Mouse (Mus musculus) right cerebral cortex, adult 2 months (tissue): Measurements from ENCODE around the gene Cacna1i.

Experiments
- DNase-seq, 2 experiments: peaks; one replicate each; pipeline ENCODE4 v3.0.0; 2021 to 2022; ENCODE audit warnings: low spot score in 2 of 2

The Cacna1i gene

GRCm38 (mm10) chr15:80327743-80328540, 40.9 kb downstream of the Cacna1i start:
- peak; percentile 55 to 58 for DNase-seq

- DNase-seq = no peak
These were observed 43.2 kb downstream of the Cacna1i start for GRCm38 (mm10) chr15:80330276-80330675.

- peak; percentile 68 to 71 for DNase-seq
These were observed 47.7 kb downstream of the Cacna1i start for GRCm38 (mm10) chr15:80334766-80335165.

GRCm38 (mm10) chr15:80335196-80335595, 48.2 kb downstream of the Cacna1i start:
- no peak for DNase-seq

- peak; percentile 27 to 57 for DNase-seq
These were observed 53.3 kb downstream of the Cacna1i start for GRCm38 (mm10) chr15:80340348-80340747.

- no peak for DNase-seq
These were observed 55.4 kb downstream of the Cacna1i start for GRCm38 (mm10) chr15:80342394-80342793.

GRCm38 (mm10) chr15:80343031-80343430, 56.0 kb downstream of the Cacna1i start:
- no peak for DNase-seq

GRCm38 (mm10) chr15:80343731-80344130, 56.7 kb downstream of the Cacna1i start:
- DNase-seq = no peak

GRCm38 (mm10) chr15:80346510-80346909, 59.5 kb downstream of the Cacna1i start:
- no peak for DNase-seq

- no peak for DNase-seq
These were observed 63.4 kb downstream of the Cacna1i start for GRCm38 (mm10) chr15:80350431-80350830.

- DNase-seq = peak in 1 of 2 experiments; percentile 22
These were observed 71.8 kb downstream of the Cacna1i start for GRCm38 (mm10) chr15:80358798-80359197.

GRCm38 (mm10) chr15:80361780-80362508, 74.9 kb downstream of the Cacna1i start:
- DNase-seq = no peak

GRCm38 (mm10) chr15:80362509-80363172, 75.6 kb downstream of the Cacna1i start:
- DNase-seq = no peak

- DNase-seq = peak; percentile 45 to 58
These were observed 77.0 kb downstream of the Cacna1i start for GRCm38 (mm10) chr15:80363821-80364715.

GRCm38 (mm10) chr15:80366899-80367298, 79.9 kb downstream of the Cacna1i start:
- DNase-seq = peak in 1 of 2 experiments; percentile 42

- no peak for DNase-seq
These were observed 86.4 kb downstream of the Cacna1i start for GRCm38 (mm10) chr15:80373219-80373964.

- no peak for DNase-seq
These were observed 87.8 kb downstream of the Cacna1i start for GRCm38 (mm10) chr15:80374854-80375253.

- DNase-seq = no peak
These were observed 100.1 kb downstream of the Cacna1i start for GRCm38 (mm10) chr15:80387185-80387584.

- DNase-seq = no peak
These were observed 104.8 kb downstream of the Cacna1i start for GRCm38 (mm10) chr15:80391791-80392190.

GRCm38 (mm10) chr15:80395035-80395434, 108.0 kb downstream of the Cacna1i start:
- no peak for DNase-seq

GRCm38 (mm10) chr15:80399451-80399850, 112.4 kb downstream of the Cacna1i start:
- DNase-seq = no peak
